Mouse (Mus musculus): ENCODE results near the gene Gabrg3. TPM values are rescaled to one million over a fixed set of nuclear protein-coding genes. Genes with fewer than 3 reads are reported as not detected.

Gene Gabrg3
- polyA plus RNA-seq, 1 experiment from 2014 or later, result 0.59 TPM

- Histone ChIP-seq H3K36me3 (ENCODE audit: insufficient read depth, low read length) (no peaks in the 10 kb centered on the region), H3K4me3 (ENCODE audit: low read length) (no peak overlapping the region), H3K9ac (replicated peaks; ENCODE audit: low read length) (no peak overlapping the region), H3K27ac (ENCODE audit: low read length) (no peak overlapping the region), H3K4me2 (replicated peaks; ENCODE audit: low read depth, low read length) (no peak overlapping the region), H3K27me3 (ENCODE audit: insufficient read depth, low read length) (no peaks in the 10 kb centered on the region), H3K9me3 (ENCODE audit: low read length) (no peaks in the 10 kb centered on the region), H3K4me1 (ENCODE audit: insufficient read depth, low read length) (no peaks in the 10 kb centered on the region)
- 79% methylated on average over 5 of the region's 5 CpGs for WGBS
- ATAC-seq (ENCODE audit: low FRiP score, low TSS enrichment), result no peak
Measured at GRCm38 (mm10) chr7:57366013-57366390, 21.0 kb downstream of the Gabrg3 start.

- Histone ChIP-seq H3K36me3 (ENCODE audit: insufficient read depth, low read length) (no peaks in the 10 kb centered on the region), H3K9ac (replicated peaks; ENCODE audit: low read length) (no peak overlapping the region), H3K4me2 (replicated peaks; ENCODE audit: low read depth, low read length) (no peak overlapping the region), H3K27me3 (ENCODE audit: insufficient read depth, low read length) (no peaks in the 10 kb centered on the region), H3K4me3 (ENCODE audit: low read length) (no peak overlapping the region), H3K4me1 (ENCODE audit: insufficient read depth, low read length) (no peaks in the 10 kb centered on the region), H3K9me3 (ENCODE audit: low read length) (no peaks in the 10 kb centered on the region), H3K27ac (ENCODE audit: low read length) (no peak overlapping the region)
- ATAC-seq (ENCODE audit: low FRiP score, low TSS enrichment), result no peak
- 71% methylated on average over 5 of the region's 5 CpGs for WGBS
Measured at GRCm38 (mm10) chr7:57365134-57366012, 21.6 kb downstream of the Gabrg3 start.

GRCm38 (mm10) chr7:57363812-57364211 is 23.2 kb downstream of the Gabrg3 start:
- Histone ChIP-seq H3K4me2 (replicated peaks; ENCODE audit: low read depth, low read length) (no peak overlapping the region), H3K27me3 (ENCODE audit: insufficient read depth, low read length) (no peaks in the 10 kb centered on the region), H3K27ac (ENCODE audit: low read length) (no peak overlapping the region), H3K9ac (replicated peaks; ENCODE audit: low read length) (no peak overlapping the region), H3K4me1 (ENCODE audit: insufficient read depth, low read length) (no peaks in the 10 kb centered on the region), H3K9me3 (ENCODE audit: low read length) (no peaks in the 10 kb centered on the region), H3K4me3 (ENCODE audit: low read length) (no peak overlapping the region), H3K36me3 (ENCODE audit: insufficient read depth, low read length) (no peaks in the 10 kb centered on the region)
- ATAC-seq (ENCODE audit: low FRiP score, low TSS enrichment), result peak; percentile 35; the same call in 1 of the 2 replicates
- WGBS, result 42% methylated on average over 6 of the region's 6 CpGs

- WGBS, result 49% methylated on average over 6 of the region's 6 CpGs
- H3K9me3 ChIP-seq (ENCODE audit: low read length), result peaks cover 3% of the 10 kb centered on the region; the same call in 1 of the 2 replicates
- H3K4me3 ChIP-seq (ENCODE audit: low read length), result no peak overlapping the region
- H3K36me3 ChIP-seq (ENCODE audit: insufficient read depth, low read length), result no peaks in the 10 kb centered on the region
- no peaks in the 10 kb centered on the region for H3K27me3 ChIP-seq (ENCODE audit: insufficient read depth, low read length)
- ATAC-seq (ENCODE audit: low FRiP score, low TSS enrichment), result no peak
- H3K4me1 ChIP-seq (ENCODE audit: insufficient read depth, low read length), result no peaks in the 10 kb centered on the region
- no peak overlapping the region for H3K27ac ChIP-seq (ENCODE audit: low read length)
- H3K4me2 ChIP-seq (replicated peaks; ENCODE audit: low read depth, low read length), result no peak overlapping the region
- H3K9ac ChIP-seq (replicated peaks; ENCODE audit: low read length), result no peak overlapping the region
Measured at GRCm38 (mm10) chr7:57357871-57358540, 29.0 kb downstream of the Gabrg3 start.

- H3K9me3 ChIP-seq (ENCODE audit: low read length), result peaks cover 3% of the 10 kb centered on the region; the same call in 1 of the 2 replicates
- no peaks in the 10 kb centered on the region for H3K27me3 ChIP-seq (ENCODE audit: insufficient read depth, low read length)
- H3K27ac ChIP-seq (ENCODE audit: low read length), result no peak overlapping the region
- H3K9ac ChIP-seq (replicated peaks; ENCODE audit: low read length), result no peak overlapping the region
- WGBS, result 74% methylated on average over 8 of the region's 8 CpGs
- ATAC-seq (ENCODE audit: low FRiP score, low TSS enrichment), result no peak
- no peak overlapping the region for H3K4me3 ChIP-seq (ENCODE audit: low read length)
- no peaks in the 10 kb centered on the region for H3K4me1 ChIP-seq (ENCODE audit: insufficient read depth, low read length)
- no peak overlapping the region for H3K4me2 ChIP-seq (replicated peaks; ENCODE audit: low read depth, low read length)
- no peaks in the 10 kb centered on the region for H3K36me3 ChIP-seq (ENCODE audit: insufficient read depth, low read length)
Measured at GRCm38 (mm10) chr7:57356565-57357301, 30.3 kb downstream of the Gabrg3 start.

- Histone ChIP-seq H3K9me3 (ENCODE audit: low read length) (no peaks in the 10 kb centered on the region), H3K27me3 (ENCODE audit: insufficient read depth, low read length) (no peaks in the 10 kb centered on the region), H3K36me3 (ENCODE audit: insufficient read depth, low read length) (no peaks in the 10 kb centered on the region), H3K4me2 (replicated peaks; ENCODE audit: low read depth, low read length) (no peak overlapping the region), H3K27ac (ENCODE audit: low read length) (no peak overlapping the region), H3K4me1 (ENCODE audit: insufficient read depth, low read length) (no peaks in the 10 kb centered on the region), H3K4me3 (ENCODE audit: low read length) (no peak overlapping the region), H3K9ac (replicated peaks; ENCODE audit: low read length) (no peak overlapping the region)
- WGBS, result 85% methylated on average over 1 of the region's 1 CpGs
- ATAC-seq (ENCODE audit: low FRiP score, low TSS enrichment), result no peak
Measured at GRCm38 (mm10) chr7:57348774-57349173, 38.2 kb downstream of the Gabrg3 start.

GRCm38 (mm10) chr7:57341910-57342309 is 45.1 kb downstream of the Gabrg3 start:
- Histone ChIP-seq H3K27me3 (ENCODE audit: insufficient read depth, low read length) (no peaks in the 10 kb centered on the region), H3K9ac (replicated peaks; ENCODE audit: low read length) (no peak overlapping the region), H3K4me1 (ENCODE audit: insufficient read depth, low read length) (no peaks in the 10 kb centered on the region), H3K4me2 (replicated peaks; ENCODE audit: low read depth, low read length) (no peak overlapping the region), H3K36me3 (ENCODE audit: insufficient read depth, low read length) (no peaks in the 10 kb centered on the region), H3K27ac (ENCODE audit: low read length) (no peak overlapping the region), H3K4me3 (ENCODE audit: low read length) (no peak overlapping the region), H3K9me3 (ENCODE audit: low read length) (no peaks in the 10 kb centered on the region)
- ATAC-seq (ENCODE audit: low FRiP score, low TSS enrichment), result no peak
- WGBS, result 64% methylated on average over 8 of the region's 8 CpGs

- WGBS, result 86% methylated on average over 3 of the region's 3 CpGs
- no peaks in the 10 kb centered on the region for H3K36me3 ChIP-seq (ENCODE audit: insufficient read depth, low read length)
- no peaks in the 10 kb centered on the region for H3K4me1 ChIP-seq (ENCODE audit: insufficient read depth, low read length)
- ATAC-seq (ENCODE audit: low FRiP score, low TSS enrichment), result no peak
- H3K9ac ChIP-seq (replicated peaks; ENCODE audit: low read length), result no peak overlapping the region
- no peak overlapping the region for H3K4me3 ChIP-seq (ENCODE audit: low read length)
- no peaks in the 10 kb centered on the region for H3K27me3 ChIP-seq (ENCODE audit: insufficient read depth, low read length)
- no peaks in the 10 kb centered on the region for H3K9me3 ChIP-seq (ENCODE audit: low read length)
- no peak overlapping the region for H3K27ac ChIP-seq (ENCODE audit: low read length)
- H3K4me2 ChIP-seq (replicated peaks; ENCODE audit: low read depth, low read length), result no peak overlapping the region
Measured at GRCm38 (mm10) chr7:57331211-57331610, 55.8 kb downstream of the Gabrg3 start.

- no peaks in the 10 kb centered on the region for H3K9me3 ChIP-seq (ENCODE audit: low read length)
- H3K27ac ChIP-seq (ENCODE audit: low read length), result no peak overlapping the region
- no peak overlapping the region for H3K4me3 ChIP-seq (ENCODE audit: low read length)
- no peaks in the 10 kb centered on the region for H3K36me3 ChIP-seq (ENCODE audit: insufficient read depth, low read length)
- no peaks in the 10 kb centered on the region for H3K4me1 ChIP-seq (ENCODE audit: insufficient read depth, low read length)
- no peak overlapping the region for H3K9ac ChIP-seq (replicated peaks; ENCODE audit: low read length)
- no peak overlapping the region for H3K4me2 ChIP-seq (replicated peaks; ENCODE audit: low read depth, low read length)
- no peak for ATAC-seq (ENCODE audit: low FRiP score, low TSS enrichment)
- H3K27me3 ChIP-seq (ENCODE audit: insufficient read depth, low read length), result no peaks in the 10 kb centered on the region
- WGBS, result 76% methylated on average over 4 of the region's 4 CpGs
Measured at GRCm38 (mm10) chr7:57330240-57330639, 56.7 kb downstream of the Gabrg3 start.

Data from kidney, embryonic 16.5 days (tissue).